Mouse (Mus musculus): ENCODE data around the gene Fam83g. TPM values are rescaled to one million over a fixed set of nuclear protein-coding genes. Genes with fewer than 3 reads are reported as not detected.

Fam83g gene
- total and polyA plus RNA-seq, 2 experiments = 1.0 to 1.4 TPM

DNA sequence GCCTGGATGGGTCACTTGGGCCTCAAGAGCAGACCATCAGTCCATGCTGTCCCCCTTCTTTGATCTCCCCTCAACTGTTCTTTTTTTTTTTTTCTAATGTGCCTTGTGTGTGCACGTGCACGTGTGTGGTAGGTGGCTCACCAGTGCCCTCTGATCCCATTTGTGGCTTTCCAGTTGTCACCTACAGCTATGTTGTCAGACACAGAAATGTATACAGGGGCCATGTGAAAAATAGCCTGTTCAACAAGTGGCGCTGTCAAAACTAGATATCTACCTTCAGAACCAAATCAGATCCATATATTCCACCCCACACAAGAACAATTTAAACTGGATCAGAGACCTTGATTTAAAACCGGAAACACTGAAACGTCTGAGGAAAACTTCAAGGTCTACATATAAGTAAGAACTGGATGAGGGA is 34.7 kb upstream of the Fam83g start:
- Histone ChIP-seq H3K36me3 (ENCODE audit: control insufficient read depth, insufficient read depth, low read length) (no peaks in the 10 kb centered on the region), H3K79me2 (ENCODE audit: control insufficient read depth, insufficient read depth, low read length) (no peaks in the 10 kb centered on the region), H3K27me3 (ENCODE audit: control insufficient read depth, insufficient read depth, low read length) (no peaks in the 10 kb centered on the region), H3K27ac (replicated peaks; ENCODE audit: insufficient read depth, low read depth, low read length) (no peak overlapping the region), H3K4me3 (ENCODE audit: insufficient read depth, low read depth, low read length) (no peak overlapping the region), H3K4me1 (ENCODE audit: control insufficient read depth, insufficient read depth, low read length) (no peaks in the 10 kb centered on the region), H3K9ac (ENCODE audit: low read depth, low read length) (no peak overlapping the region)
- 96% methylated on average over 5 of the region's 5 CpGs for WGBS
- TF ChIP-seq CTCF (IDR thresholded peaks at IDR 0.05; ENCODE audit: low read depth, low read length) (no peak), POLR2A (IDR thresholded peaks at IDR 0.05; ENCODE audit: extremely low read depth, insufficient read depth, low read length) (no peak)
- no peak for DNase-seq (ENCODE audit: extremely low read depth, low read depth, low spot score)

DNA sequence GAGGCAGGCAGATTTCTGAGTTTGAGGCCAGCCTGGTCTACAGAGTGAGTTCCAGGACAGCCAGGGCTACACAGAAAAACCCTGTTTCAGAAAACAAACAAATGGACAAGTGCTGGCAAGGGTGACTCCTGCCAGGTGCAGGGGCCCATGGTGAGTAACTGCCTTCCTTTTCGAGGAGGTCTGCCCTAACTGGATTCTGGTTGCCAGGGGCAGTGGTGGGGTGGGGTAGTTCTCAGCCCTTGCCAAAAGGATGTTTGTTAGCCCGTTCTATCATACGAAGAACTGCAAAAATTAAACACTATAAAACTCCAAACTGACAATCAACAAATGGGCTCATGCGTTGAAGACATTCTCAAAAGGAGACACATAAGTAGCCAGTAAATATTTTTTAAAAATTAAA is 34.3 kb upstream of the Fam83g start:
- Histone ChIP-seq H3K27ac (replicated peaks; ENCODE audit: insufficient read depth, low read depth, low read length) (no peak overlapping the region), H3K4me1 (ENCODE audit: control insufficient read depth, insufficient read depth, low read length) (no peaks in the 10 kb centered on the region), H3K79me2 (ENCODE audit: control insufficient read depth, insufficient read depth, low read length) (no peaks in the 10 kb centered on the region), H3K4me3 (ENCODE audit: insufficient read depth, low read depth, low read length) (no peak overlapping the region), H3K9ac (ENCODE audit: low read depth, low read length) (no peak overlapping the region), H3K36me3 (ENCODE audit: control insufficient read depth, insufficient read depth, low read length) (no peaks in the 10 kb centered on the region), H3K27me3 (ENCODE audit: control insufficient read depth, insufficient read depth, low read length) (no peaks in the 10 kb centered on the region)
- no peak for TF ChIP-seq CTCF (IDR thresholded peaks at IDR 0.05; ENCODE audit: low read depth, low read length)
- no peak for TF ChIP-seq POLR2A (IDR thresholded peaks at IDR 0.05; ENCODE audit: extremely low read depth, insufficient read depth, low read length)
- 93% methylated on average over 4 of the region's 4 CpGs for WGBS
- no peak for DNase-seq (ENCODE audit: extremely low read depth, low read depth, low spot score)

DNA sequence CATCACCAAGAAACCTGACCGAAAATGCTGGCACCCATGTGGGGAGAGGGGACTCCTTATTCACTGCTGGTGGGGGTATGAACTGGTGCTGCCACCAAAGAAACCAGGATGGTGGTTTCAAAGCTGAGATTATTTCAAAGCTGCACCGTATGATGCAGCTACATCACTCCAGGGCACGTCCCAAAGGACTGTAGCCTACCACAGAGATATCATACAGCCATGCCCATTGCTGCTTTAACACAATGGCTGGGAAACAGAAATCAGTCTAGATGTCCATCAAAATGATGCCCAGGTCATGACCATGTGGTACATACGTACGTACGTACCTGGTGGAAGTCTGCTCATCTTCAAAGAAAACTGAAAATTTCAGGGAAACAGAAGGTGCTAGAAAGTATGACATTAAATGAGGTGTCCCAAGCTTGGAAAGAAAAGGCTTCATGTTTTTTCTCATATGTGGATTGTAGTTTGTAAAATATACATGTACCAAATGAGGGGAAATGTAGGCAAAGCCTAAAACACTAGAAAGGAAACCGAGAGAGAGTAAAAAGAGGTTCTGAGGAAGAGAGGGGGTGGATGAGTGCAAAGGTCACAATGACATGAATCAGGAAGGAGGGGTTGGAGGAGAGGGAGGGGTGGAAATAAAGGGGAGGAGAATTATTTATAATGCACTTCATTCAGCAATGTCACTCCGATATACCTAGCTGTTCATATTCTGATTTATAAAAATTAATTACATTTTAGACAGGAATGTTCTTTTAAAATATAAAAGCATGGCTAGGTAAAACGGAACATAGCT is 33.2 kb upstream of the Fam83g start:
- DNase-seq (ENCODE audit: extremely low read depth, low read depth, low spot score) = no peak
- no peaks in the 10 kb centered on the region for H3K36me3 ChIP-seq (ENCODE audit: control insufficient read depth, insufficient read depth, low read length)
- 82% methylated on average over 9 of the region's 9 CpGs for WGBS
- H3K27me3 ChIP-seq (ENCODE audit: control insufficient read depth, insufficient read depth, low read length) = no peaks in the 10 kb centered on the region
- no peak overlapping the region for H3K27ac ChIP-seq (replicated peaks; ENCODE audit: insufficient read depth, low read depth, low read length)
- no peaks in the 10 kb centered on the region for H3K4me1 ChIP-seq (ENCODE audit: control insufficient read depth, insufficient read depth, low read length)
- no peaks in the 10 kb centered on the region for H3K79me2 ChIP-seq (ENCODE audit: control insufficient read depth, insufficient read depth, low read length)
- TF ChIP-seq POLR2A (IDR thresholded peaks at IDR 0.05; ENCODE audit: extremely low read depth, insufficient read depth, low read length) (no peak), CTCF (IDR thresholded peaks at IDR 0.05; ENCODE audit: low read depth, low read length) (no peak)
- no peak overlapping the region for H3K4me3 ChIP-seq (ENCODE audit: insufficient read depth, low read depth, low read length)
- H3K9ac ChIP-seq (ENCODE audit: low read depth, low read length) = no peak overlapping the region

DNA sequence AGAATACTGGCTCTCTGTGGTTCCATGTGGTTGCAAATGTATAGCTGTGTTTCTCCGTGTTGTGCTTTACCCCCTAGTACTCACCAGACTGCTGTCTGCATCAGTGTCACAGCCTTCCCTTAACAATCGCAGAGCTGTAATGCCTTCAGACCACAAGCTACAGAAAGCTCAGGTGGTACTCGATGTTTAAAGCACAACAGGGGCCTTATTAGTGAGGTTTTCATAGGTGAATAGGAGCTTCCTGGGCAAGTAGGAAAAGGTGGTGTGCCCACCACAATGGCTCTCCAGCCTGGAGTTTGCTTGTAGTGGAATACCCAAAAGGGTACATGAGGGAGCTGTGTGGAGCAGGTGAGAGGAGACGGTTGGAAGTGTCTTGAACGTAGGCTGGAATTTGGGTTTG is 31.7 kb upstream of the Fam83g start:
- no peak overlapping the region for H3K4me3 ChIP-seq (ENCODE audit: insufficient read depth, low read depth, low read length)
- DNase-seq (ENCODE audit: extremely low read depth, low read depth, low spot score) = no peak
- peak overlapping the region; percentile 24; the same call in 1 of the 2 replicates for H3K27ac ChIP-seq (replicated peaks; ENCODE audit: insufficient read depth, low read depth, low read length)
- no peaks in the 10 kb centered on the region for H3K27me3 ChIP-seq (ENCODE audit: control insufficient read depth, insufficient read depth, low read length)
- H3K79me2 ChIP-seq (ENCODE audit: control insufficient read depth, insufficient read depth, low read length) = no peaks in the 10 kb centered on the region
- WGBS = 93% methylated on average over 5 of the region's 5 CpGs
- no peaks in the 10 kb centered on the region for H3K4me1 ChIP-seq (ENCODE audit: control insufficient read depth, insufficient read depth, low read length)
- no peak overlapping the region for H3K9ac ChIP-seq (ENCODE audit: low read depth, low read length)
- no peaks in the 10 kb centered on the region for H3K36me3 ChIP-seq (ENCODE audit: control insufficient read depth, insufficient read depth, low read length)
- TF ChIP-seq CTCF (IDR thresholded peaks at IDR 0.05; ENCODE audit: low read depth, low read length) (no peak), POLR2A (IDR thresholded peaks at IDR 0.05; ENCODE audit: extremely low read depth, insufficient read depth, low read length) (no peak)

DNA sequence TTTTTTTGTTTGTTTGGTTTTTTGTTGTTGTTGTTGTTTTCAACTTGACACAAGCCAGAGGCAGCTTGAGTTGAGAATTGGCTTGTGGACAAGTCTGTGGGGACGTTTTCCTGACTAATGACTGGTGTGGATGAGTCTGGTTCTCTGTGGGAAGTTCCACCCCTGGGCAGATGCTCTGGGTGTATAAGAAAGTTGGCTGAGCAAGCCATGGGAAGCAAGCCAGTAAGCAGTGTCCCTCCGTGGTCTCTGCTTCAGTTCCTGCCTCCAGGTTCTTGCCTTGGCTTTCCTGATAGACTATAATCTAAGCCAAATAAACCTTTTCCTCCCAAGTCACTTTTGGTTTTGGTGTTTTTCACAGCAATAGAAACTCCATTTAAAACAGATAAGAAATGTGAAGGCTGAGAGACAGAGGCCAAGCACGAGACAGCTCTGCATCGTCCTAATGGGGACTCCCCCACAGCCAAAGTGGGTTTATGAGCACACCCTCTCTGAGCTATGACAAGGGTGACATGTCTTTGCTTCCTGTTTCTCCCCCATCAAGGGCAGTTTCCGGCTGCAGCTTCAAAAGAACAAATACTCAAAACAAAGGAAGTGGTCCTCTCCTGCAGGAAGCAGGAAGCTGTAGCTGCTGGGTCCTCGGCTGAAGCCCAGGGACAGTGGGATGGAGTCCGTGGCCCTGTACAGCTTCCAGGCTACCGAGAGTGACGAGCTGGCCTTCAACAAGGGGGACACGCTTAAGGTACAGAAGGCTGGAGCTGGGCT is 31.0 kb upstream of the Fam83g start, which contains the start of gene Grap:
Gene Grap (plus strand): TSS at position 580 of the 762 bp plus-strand sequence.
- 65% methylated on average over 10 of the region's 10 CpGs for WGBS
- Histone ChIP-seq H3K4me3 (ENCODE audit: insufficient read depth, low read depth, low read length) (peak within 1 kb of the TSS; percentile 85), H3K9ac (ENCODE audit: low read depth, low read length) (peak within 1 kb of the TSS; percentile 68), H3K36me3 (ENCODE audit: control insufficient read depth, insufficient read depth, low read length) (no peaks in the 10 kb centered on the region), H3K27ac (replicated peaks; ENCODE audit: insufficient read depth, low read depth, low read length) (peak within 1 kb of the TSS; percentile 44), H3K79me2 (ENCODE audit: control insufficient read depth, insufficient read depth, low read length) (no peaks in the 10 kb centered on the region), H3K27me3 (ENCODE audit: control insufficient read depth, insufficient read depth, low read length) (no peaks in the 10 kb centered on the region), H3K4me1 (ENCODE audit: control insufficient read depth, insufficient read depth, low read length) (no peaks in the 10 kb centered on the region)
- peak; percentile 17 for DNase-seq (ENCODE audit: extremely low read depth, low read depth, low spot score)
- TF ChIP-seq CTCF (IDR thresholded peaks at IDR 0.05; ENCODE audit: low read depth, low read length) (no peak), POLR2A (IDR thresholded peaks at IDR 0.05; ENCODE audit: extremely low read depth, insufficient read depth, low read length) (no peak)
